Mouse (Mus musculus): ENCODE data around the gene Olfr715b.
"Not testable (repeated sequence)": the region's sequence is repeated elsewhere in the genome, so short reads cannot be mapped to it uniquely, and the experiment has no call there.

Gene Olfr715b

DNA sequence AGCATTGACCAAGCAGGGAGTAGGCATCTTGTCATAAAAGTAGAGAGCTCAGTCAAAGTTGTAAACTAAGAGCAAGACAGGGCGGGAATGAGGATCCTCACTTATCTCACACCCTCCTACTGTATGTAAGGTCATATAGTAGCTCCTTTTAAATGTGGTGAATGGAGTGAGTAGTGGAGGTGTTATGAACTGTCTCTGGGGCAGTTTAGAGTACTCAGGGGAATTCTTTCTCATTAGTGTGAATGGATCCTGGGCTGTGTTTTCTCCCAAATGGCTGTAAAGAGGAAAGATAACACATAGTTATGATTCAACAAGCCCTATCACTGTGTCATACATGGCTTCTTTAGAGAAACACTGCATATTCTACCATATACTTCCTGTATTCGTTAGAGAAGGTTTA, at the start of gene Olfr715b:
Gene Olfr715b, minus strand, starts transcription at position 101 of the 400 bp plus-strand sequence.
- DNase-seq (ENCODE audit: low read depth, low spot score) = not testable (repeated sequence)

GRCm38 (mm10) chr7:107138027-107138426, 27.9 kb upstream of the Olfr715b start, which contains the start of gene Olfr716:
Olfr716 (plus strand) TSS chr7:107138327.
- DNase-seq (ENCODE audit: low read depth, low spot score) = not testable (repeated sequence)

- not testable (repeated sequence) for DNase-seq (ENCODE audit: low read depth, low spot score)
These were observed 20.8 kb upstream of the Olfr715b start, which contains the start of gene Olfr715 for GRCm38 (mm10) chr7:107130983-107131382. Olfr715 (minus strand) TSS chr7:107131083.

DNA sequence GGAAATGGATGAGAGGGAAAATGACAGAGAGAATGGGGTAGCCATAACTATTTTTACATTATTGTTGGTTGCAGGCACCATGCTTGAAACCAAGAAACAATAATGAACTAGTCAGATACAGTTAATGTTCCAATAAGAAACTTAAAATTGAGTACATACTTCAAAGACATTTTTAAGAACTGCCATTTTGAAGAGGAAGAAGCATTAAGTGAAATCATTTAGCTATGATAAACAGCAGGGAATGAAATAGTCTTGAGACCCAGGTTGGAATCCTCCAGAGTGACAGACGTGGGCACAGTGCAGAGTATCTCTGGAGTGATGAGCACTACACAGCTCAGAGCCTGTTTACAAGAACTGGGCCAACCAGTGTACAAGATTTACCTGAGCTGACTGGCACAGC, 17.2 kb downstream of the Olfr715b start, which contains the start of gene Olfr17:
Gene Olfr17, plus strand, starts transcription at position 301 of the 400 bp plus-strand sequence.
- DNase-seq (ENCODE audit: low read depth, low spot score) = no peak

DNA sequence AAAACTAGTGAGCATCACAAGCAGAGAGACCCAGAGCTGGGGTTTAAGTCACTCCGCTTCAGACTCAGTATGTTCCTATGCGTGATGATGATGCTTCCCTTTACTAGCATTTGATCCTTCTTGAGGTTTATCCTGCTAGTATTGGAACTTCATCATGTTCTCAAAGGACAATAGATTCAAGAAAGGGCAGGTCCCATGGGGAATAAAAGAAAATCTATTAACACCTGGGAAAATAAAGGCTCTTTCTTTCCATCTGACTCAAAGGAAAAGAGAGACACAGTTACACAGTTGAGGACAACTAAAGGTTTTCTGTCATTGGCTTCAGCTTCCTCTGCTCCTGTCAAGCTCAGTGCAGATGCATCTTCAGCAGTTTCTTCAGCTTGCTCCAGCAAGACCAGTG, 39.5 kb downstream of the Olfr715b start, which contains the start of gene Olfr714:
Gene Olfr714, plus strand, starts transcription at position 301 of the 400 bp plus-strand sequence.
- no peak for DNase-seq (ENCODE audit: low read depth, low spot score)

Data from A20 (cell line).